Mouse (Mus musculus): ENCODE measurements around the gene Aox2. TPM values are rescaled to one million over a fixed set of nuclear protein-coding genes. Genes with fewer than 3 reads are reported as not detected.

The Aox2 gene
- polyA plus RNA-seq, 1 experiment from 2014 or later, result not detected

DNA sequence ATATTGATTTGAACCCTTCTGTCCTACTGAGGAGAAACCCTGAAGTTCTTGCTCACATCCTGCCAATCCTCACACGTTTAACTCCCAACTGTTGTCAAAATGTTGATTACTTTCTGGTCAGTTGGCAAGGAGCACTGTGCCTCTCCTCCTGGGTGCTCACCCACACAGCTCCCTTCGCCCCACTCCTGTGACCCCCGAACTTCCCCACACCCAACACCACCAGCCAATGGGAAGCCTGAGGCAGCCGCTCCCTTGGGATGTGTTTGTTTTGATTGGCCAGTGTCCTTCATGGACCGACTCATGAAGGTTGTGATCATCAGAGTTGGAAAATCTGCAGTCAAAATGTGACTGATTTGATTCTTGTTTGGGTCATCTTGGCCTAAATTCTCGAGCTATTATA is 20.2 kb downstream of the Aox2 start:
- ATAC-seq, result no peak
- Histone ChIP-seq H3K36me3 (ENCODE audit: control insufficient read depth, insufficient read depth) (no peaks in the 10 kb centered on the region), H3K4me1 (replicated peaks; ENCODE audit: control insufficient read depth, insufficient read depth, low read length) (no peaks in the 10 kb centered on the region), H3K27ac (ENCODE audit: low read length) (no peak overlapping the region), H3K27me3 (replicated peaks; ENCODE audit: control insufficient read depth, insufficient read depth, low read length) (no peaks in the 10 kb centered on the region), H3K4me2 (ENCODE audit: low read length) (no peak overlapping the region), H3K4me3 (replicated peaks; ENCODE audit: low read length) (no peak overlapping the region), H3K9me3 (ENCODE audit: control insufficient read depth, low read length) (no peaks in the 10 kb centered on the region), H3K9ac (replicated peaks; ENCODE audit: low read depth, low read length) (no peak overlapping the region)
- WGBS, result 81% methylated on average over 6 of the region's 6 CpGs

DNA sequence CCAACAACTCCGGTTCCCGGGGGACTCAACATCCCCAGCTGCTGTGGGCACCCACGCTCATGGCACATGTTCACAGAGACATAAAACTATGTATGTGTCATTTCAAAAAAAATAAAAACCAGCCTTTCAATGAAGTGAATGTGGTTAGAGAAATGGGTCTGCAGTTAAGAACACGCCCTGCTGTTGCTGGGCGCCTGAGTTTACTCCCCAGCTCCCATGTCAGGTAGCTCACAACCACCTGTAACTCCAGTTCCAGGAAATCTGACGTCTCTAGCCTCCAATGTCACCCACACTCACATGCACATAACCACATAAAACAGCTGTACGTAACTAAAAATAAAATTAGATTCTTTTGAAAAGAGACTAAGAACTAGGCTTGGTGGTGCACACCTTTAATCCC is 22.9 kb downstream of the Aox2 start:
- Histone ChIP-seq H3K36me3 (ENCODE audit: control insufficient read depth, insufficient read depth) (no peaks in the 10 kb centered on the region), H3K4me3 (replicated peaks; ENCODE audit: low read length) (no peak overlapping the region), H3K4me1 (replicated peaks; ENCODE audit: control insufficient read depth, insufficient read depth, low read length) (0 out of 2 replicates have a peak, but pooled peaks cover 3% of the 10 kb centered on the region), H3K9ac (replicated peaks; ENCODE audit: low read depth, low read length) (no peak overlapping the region), H3K27me3 (replicated peaks; ENCODE audit: control insufficient read depth, insufficient read depth, low read length) (no peaks in the 10 kb centered on the region), H3K9me3 (ENCODE audit: control insufficient read depth, low read length) (no peaks in the 10 kb centered on the region), H3K27ac (ENCODE audit: low read length) (no peak overlapping the region), H3K4me2 (ENCODE audit: low read length) (no peak overlapping the region)
- ATAC-seq, result no peak
- WGBS, result 91% methylated on average over 7 of the region's 7 CpGs

DNA sequence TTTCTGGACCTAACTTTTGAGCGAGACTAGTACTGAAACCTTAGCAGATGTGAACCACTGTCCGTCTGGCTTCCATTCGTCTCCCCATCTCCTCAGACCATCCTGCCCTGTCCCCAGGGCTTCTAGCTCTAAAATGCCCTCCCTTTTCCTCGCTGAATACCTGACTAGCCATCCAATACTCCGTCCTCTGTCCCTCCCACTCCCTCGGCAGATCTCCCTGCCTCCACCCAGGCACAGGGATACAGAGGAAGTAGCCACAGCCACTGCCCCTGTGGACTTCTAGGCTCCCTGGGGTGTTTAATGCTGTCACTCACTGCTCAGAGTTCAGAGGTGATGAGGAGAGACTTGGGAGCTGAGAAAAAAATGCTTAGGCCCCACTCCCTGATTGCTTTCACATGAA is 23.9 kb downstream of the Aox2 start:
- Histone ChIP-seq H3K9me3 (ENCODE audit: control insufficient read depth, low read length) (no peaks in the 10 kb centered on the region), H3K36me3 (ENCODE audit: control insufficient read depth, insufficient read depth) (no peaks in the 10 kb centered on the region), H3K4me3 (replicated peaks; ENCODE audit: low read length) (no peak overlapping the region), H3K4me2 (ENCODE audit: low read length) (no peak overlapping the region), H3K27ac (ENCODE audit: low read length) (no peak overlapping the region), H3K27me3 (replicated peaks; ENCODE audit: control insufficient read depth, insufficient read depth, low read length) (no peaks in the 10 kb centered on the region), H3K4me1 (replicated peaks; ENCODE audit: control insufficient read depth, insufficient read depth, low read length) (0 out of 2 replicates have a peak, but pooled peaks cover 3% of the 10 kb centered on the region), H3K9ac (replicated peaks; ENCODE audit: low read depth, low read length) (no peak overlapping the region)
- WGBS, result 77% methylated on average over 6 of the region's 6 CpGs
- no peak for ATAC-seq

DNA sequence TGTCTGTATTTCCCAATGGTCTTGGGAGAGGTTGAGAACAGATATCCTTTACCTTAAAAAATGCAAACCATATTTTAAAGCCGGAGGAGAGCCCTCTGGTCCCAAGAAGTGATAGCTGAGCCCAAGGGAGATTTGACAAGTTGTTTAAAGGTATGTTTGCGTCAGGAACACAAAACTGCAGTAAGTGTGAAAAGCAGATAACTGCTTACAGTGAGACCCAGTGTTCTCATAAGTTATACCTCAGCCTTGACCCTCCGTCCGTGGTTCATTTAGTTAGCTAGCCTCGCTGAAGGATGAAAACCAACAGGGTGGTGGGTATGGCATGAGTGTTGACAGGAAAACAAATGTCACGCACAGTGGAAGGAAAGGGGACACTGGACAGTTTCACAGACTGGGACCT is 24.9 kb downstream of the Aox2 start:
- H3K36me3 ChIP-seq (ENCODE audit: control insufficient read depth, insufficient read depth), result no peaks in the 10 kb centered on the region
- ATAC-seq, result no peak
- 0 out of 2 replicates have a peak, but pooled peaks cover 3% of the 10 kb centered on the region for H3K4me1 ChIP-seq (replicated peaks; ENCODE audit: control insufficient read depth, insufficient read depth, low read length)
- 96% methylated on average over 6 of the region's 6 CpGs for WGBS
- H3K27me3 ChIP-seq (replicated peaks; ENCODE audit: control insufficient read depth, insufficient read depth, low read length), result no peaks in the 10 kb centered on the region
- no peaks in the 10 kb centered on the region for H3K9me3 ChIP-seq (ENCODE audit: control insufficient read depth, low read length)
- no peak overlapping the region for H3K4me2 ChIP-seq (ENCODE audit: low read length)
- H3K4me3 ChIP-seq (replicated peaks; ENCODE audit: low read length), result no peak overlapping the region
- no peak overlapping the region for H3K27ac ChIP-seq (ENCODE audit: low read length)
- H3K9ac ChIP-seq (replicated peaks; ENCODE audit: low read depth, low read length), result no peak overlapping the region

DNA sequence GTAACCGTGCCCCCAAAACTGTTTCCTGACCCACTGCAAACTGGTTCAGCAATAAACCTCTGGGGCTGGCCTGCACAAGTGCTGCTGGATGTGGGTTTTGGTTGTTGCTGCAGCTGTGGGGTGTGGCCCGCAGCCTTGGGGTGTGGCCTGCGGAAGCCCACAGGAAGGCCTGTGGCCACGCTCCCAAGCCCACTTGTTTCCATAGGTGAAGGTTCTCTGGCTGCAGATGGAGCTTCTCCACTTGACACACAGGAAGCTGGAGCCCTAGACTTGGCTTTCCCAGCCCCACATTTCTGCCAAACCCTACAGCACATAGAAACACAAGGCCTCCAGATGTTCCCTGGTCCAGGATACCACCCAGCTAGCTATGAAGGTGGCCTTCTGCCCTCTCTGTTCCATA is 25.6 kb downstream of the Aox2 start:
- H3K4me3 ChIP-seq (replicated peaks; ENCODE audit: low read length), result no peak overlapping the region
- H3K4me1 ChIP-seq (replicated peaks; ENCODE audit: control insufficient read depth, insufficient read depth, low read length), result 0 out of 2 replicates have a peak, but pooled peaks cover 3% of the 10 kb centered on the region
- no peaks in the 10 kb centered on the region for H3K9me3 ChIP-seq (ENCODE audit: control insufficient read depth, low read length)
- no peaks in the 10 kb centered on the region for H3K36me3 ChIP-seq (ENCODE audit: control insufficient read depth, insufficient read depth)
- H3K9ac ChIP-seq (replicated peaks; ENCODE audit: low read depth, low read length), result no peak overlapping the region
- no peak for ATAC-seq
- no peak overlapping the region for H3K4me2 ChIP-seq (ENCODE audit: low read length)
- H3K27me3 ChIP-seq (replicated peaks; ENCODE audit: control insufficient read depth, insufficient read depth, low read length), result no peaks in the 10 kb centered on the region
- WGBS, result 92% methylated on average over 4 of the region's 4 CpGs
- no peak overlapping the region for H3K27ac ChIP-seq (ENCODE audit: low read length)

DNA sequence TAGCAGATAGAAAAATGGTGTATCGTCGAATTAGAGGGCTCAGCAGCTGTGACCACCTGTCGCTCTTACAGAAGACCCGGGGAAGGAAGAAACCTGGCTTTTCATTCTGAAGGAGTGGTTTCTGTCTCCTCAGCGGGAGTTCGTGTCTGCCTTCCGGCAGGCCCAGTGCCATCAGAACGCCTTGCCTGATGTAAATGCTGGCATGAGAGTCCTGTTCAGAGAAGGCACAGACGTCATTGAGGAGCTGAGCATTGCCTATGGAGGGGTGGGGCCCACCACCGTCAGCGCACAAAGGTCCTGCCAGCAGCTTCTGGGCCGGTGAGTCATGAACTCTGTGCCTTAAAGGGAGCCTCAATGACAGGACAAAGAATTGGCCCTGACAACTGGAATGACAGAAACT is 26.2 kb downstream of the Aox2 start:
- Histone ChIP-seq H3K9me3 (ENCODE audit: control insufficient read depth, low read length) (no peaks in the 10 kb centered on the region), H3K4me2 (ENCODE audit: low read length) (no peak overlapping the region), H3K9ac (replicated peaks; ENCODE audit: low read depth, low read length) (no peak overlapping the region), H3K27ac (ENCODE audit: low read length) (no peak overlapping the region), H3K36me3 (ENCODE audit: control insufficient read depth, insufficient read depth) (no peaks in the 10 kb centered on the region), H3K27me3 (replicated peaks; ENCODE audit: control insufficient read depth, insufficient read depth, low read length) (no peaks in the 10 kb centered on the region), H3K4me1 (replicated peaks; ENCODE audit: control insufficient read depth, insufficient read depth, low read length) (0 out of 2 replicates have a peak, but pooled peaks cover 3% of the 10 kb centered on the region), H3K4me3 (replicated peaks; ENCODE audit: low read length) (no peak overlapping the region)
- WGBS, result 46% methylated on average over 12 of the region's 12 CpGs
- ATAC-seq, result no peak

DNA sequence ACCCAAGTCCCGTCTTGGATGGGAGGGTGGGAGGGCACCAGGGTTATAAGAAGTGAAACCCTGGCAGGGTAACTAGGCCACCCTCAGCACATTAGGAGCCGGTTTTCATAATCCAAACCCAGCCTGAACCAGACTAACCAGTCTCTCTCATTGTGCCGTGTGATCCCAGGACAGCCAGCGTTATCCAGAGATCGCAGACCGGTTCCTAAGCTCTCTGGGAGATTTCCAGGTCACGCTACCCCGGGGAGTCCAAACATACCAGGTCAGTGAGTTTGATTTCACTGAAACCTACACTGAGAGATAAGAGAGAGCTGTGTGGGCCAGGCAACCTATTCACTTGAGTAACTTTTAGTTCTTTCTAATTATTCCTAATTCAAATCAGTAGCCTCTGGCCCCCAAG is 29.1 kb downstream of the Aox2 start:
- Histone ChIP-seq H3K4me3 (replicated peaks; ENCODE audit: low read length) (no peak overlapping the region), H3K36me3 (ENCODE audit: control insufficient read depth, insufficient read depth) (no peaks in the 10 kb centered on the region), H3K27ac (ENCODE audit: low read length) (no peak overlapping the region), H3K9me3 (ENCODE audit: control insufficient read depth, low read length) (no peaks in the 10 kb centered on the region), H3K27me3 (replicated peaks; ENCODE audit: control insufficient read depth, insufficient read depth, low read length) (no peaks in the 10 kb centered on the region), H3K4me2 (ENCODE audit: low read length) (no peak overlapping the region), H3K4me1 (replicated peaks; ENCODE audit: control insufficient read depth, insufficient read depth, low read length) (0 out of 2 replicates have a peak, but pooled peaks cover 3% of the 10 kb centered on the region), H3K9ac (replicated peaks; ENCODE audit: low read depth, low read length) (no peak overlapping the region)
- no peak for ATAC-seq
- WGBS, result 90% methylated on average over 8 of the region's 8 CpGs

DNA sequence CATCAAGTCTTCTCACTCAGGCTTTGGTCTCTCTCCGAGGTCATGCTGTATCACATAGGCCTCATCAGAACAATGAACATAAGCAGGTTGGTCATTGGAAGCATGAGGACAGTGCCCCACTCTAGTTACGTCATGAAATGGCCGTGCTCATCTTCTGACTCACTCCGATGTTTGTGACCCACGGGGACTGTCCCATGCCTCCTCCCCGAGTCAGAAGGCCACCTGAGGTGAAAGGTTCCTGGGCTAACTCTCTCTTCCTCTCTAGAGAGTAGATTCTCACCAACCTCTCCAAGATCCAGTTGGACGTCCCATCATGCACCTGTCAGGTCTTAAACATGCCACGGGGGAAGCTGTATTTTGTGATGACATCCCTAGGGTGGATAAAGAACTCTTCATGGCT is 30.5 kb downstream of the Aox2 start:
- Histone ChIP-seq H3K27me3 (replicated peaks; ENCODE audit: control insufficient read depth, insufficient read depth, low read length) (no peaks in the 10 kb centered on the region), H3K4me1 (replicated peaks; ENCODE audit: control insufficient read depth, insufficient read depth, low read length) (0 out of 2 replicates have a peak, but pooled peaks cover 5% of the 10 kb centered on the region), H3K9ac (replicated peaks; ENCODE audit: low read depth, low read length) (no peak overlapping the region), H3K9me3 (ENCODE audit: control insufficient read depth, low read length) (no peaks in the 10 kb centered on the region), H3K4me3 (replicated peaks; ENCODE audit: low read length) (no peak overlapping the region), H3K36me3 (ENCODE audit: control insufficient read depth, insufficient read depth) (no peaks in the 10 kb centered on the region), H3K4me2 (ENCODE audit: low read length) (no peak overlapping the region), H3K27ac (ENCODE audit: low read length) (no peak overlapping the region)
- 89% methylated on average over 8 of the region's 8 CpGs for WGBS
- no peak for ATAC-seq

DNA sequence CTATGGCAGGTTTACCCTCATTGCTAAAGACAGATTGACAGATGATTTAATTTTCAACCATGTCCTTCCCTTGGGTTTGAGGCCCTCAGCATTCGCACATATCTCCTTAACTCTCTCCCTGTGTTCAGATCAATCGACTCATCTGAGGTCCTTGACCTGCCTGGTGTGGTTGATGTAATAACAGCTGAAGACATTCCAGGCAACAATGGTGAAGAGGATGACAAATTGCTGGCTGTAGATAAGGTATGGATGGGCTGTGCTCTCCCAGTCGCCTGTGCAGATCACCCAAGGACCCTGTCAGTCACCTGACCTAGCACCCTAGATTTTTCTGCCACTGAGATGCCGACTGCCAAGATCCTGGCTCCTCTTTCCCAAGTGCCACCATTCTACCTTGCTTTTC is 31.7 kb downstream of the Aox2 start:
- Histone ChIP-seq H3K4me3 (replicated peaks; ENCODE audit: low read length) (no peak overlapping the region), H3K9me3 (ENCODE audit: control insufficient read depth, low read length) (no peaks in the 10 kb centered on the region), H3K36me3 (ENCODE audit: control insufficient read depth, insufficient read depth) (no peaks in the 10 kb centered on the region), H3K4me2 (ENCODE audit: low read length) (no peak overlapping the region), H3K27me3 (replicated peaks; ENCODE audit: control insufficient read depth, insufficient read depth, low read length) (no peaks in the 10 kb centered on the region), H3K4me1 (replicated peaks; ENCODE audit: control insufficient read depth, insufficient read depth, low read length) (0 out of 2 replicates have a peak, but pooled peaks cover 4% of the 10 kb centered on the region), H3K27ac (ENCODE audit: low read length) (no peak overlapping the region), H3K9ac (replicated peaks; ENCODE audit: low read depth, low read length) (no peak overlapping the region)
- 83% methylated on average over 4 of the region's 4 CpGs for WGBS
- ATAC-seq, result no peak

DNA sequence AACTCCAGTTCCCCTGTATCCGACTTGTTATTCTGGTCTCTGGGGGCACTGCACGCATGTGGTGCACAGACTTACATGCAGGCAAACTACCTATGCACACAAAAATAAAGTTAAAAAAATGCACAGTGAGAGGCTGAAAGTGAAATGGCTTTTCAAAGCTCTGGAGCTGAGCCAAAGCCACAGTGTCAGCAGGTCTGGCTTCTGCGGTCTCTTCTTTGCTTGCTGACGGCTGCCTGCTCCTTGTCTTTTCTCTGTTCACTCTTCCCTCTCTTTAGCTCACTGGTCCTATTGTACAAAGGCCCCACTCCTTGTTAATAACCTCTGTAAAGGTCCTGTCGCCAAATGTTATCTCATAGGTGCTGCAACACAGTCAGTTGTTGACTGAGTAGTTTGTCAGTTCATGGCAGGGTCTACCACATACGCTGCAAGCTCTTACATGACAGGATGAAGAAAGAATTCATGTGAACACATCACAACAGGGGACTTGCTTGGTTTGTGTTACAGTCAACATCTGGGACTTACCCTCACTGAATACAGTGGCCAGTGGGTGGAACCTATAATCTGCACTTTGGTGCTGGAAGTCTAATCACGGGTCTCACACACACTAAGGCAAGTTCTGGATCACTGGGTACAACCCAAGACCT is 33.2 kb downstream of the Aox2 start:
- no peak overlapping the region for H3K4me3 ChIP-seq (replicated peaks; ENCODE audit: low read length)
- H3K4me2 ChIP-seq (ENCODE audit: low read length), result no peak overlapping the region
- no peak overlapping the region for H3K27ac ChIP-seq (ENCODE audit: low read length)
- WGBS, result 70% methylated on average over 7 of the region's 7 CpGs
- H3K36me3 ChIP-seq (ENCODE audit: control insufficient read depth, insufficient read depth), result no peaks in the 10 kb centered on the region
- H3K27me3 ChIP-seq (replicated peaks; ENCODE audit: control insufficient read depth, insufficient read depth, low read length), result no peaks in the 10 kb centered on the region
- H3K4me1 ChIP-seq (replicated peaks; ENCODE audit: control insufficient read depth, insufficient read depth, low read length), result 0 out of 2 replicates have a peak, but pooled peaks cover 4% of the 10 kb centered on the region
- no peak for ATAC-seq
- H3K9me3 ChIP-seq (ENCODE audit: control insufficient read depth, low read length), result no peaks in the 10 kb centered on the region
- no peak overlapping the region for H3K9ac ChIP-seq (replicated peaks; ENCODE audit: low read depth, low read length)

Measured in forebrain, embryonic 16.5 days (tissue).